Mouse (Mus musculus) megakaryocyte, embryonic 14.5 days (primary cell): ENCODE measurements around the gene Frmpd1.

ENCODE experiments used
- FLI1 ChIP-seq: IDR thresholded peaks from 2 replicates; pipeline ENCODE4 v1.6.1; 2012; ENCODE audit warnings: low read length, inconsistent platforms, mixed read lengths
- GATA1 ChIP-seq: IDR thresholded peaks from 3 replicates; pipeline ENCODE4 v1.6.1; 2012; ENCODE audit warnings: mixed read lengths, low read length, inconsistent platforms, borderline replicate concordance

DNA sequence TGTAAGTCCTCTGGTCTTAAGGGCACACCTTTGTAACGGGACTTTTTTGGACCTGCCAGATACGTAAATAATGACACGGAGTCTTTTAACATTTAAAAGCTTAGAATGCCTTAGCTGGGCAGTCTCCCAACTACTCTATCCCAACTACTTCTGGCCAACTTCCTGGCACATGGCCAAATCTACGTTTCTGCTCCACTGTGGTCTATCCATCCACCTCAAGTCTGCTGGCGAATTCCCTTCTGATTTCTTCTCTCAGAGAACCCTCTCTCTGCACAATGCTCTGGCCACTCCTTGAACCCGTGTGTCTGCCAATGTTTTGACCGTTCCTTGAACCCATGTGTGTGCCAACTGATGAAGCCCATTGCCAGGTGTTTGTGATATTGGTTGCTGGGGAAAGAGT is 146.5 kb downstream of the Frmpd1 start:
- TF ChIP-seq GATA1, result no peak
- no peak for TF ChIP-seq FLI1
